Mouse (Mus musculus): ENCODE results near the gene Zfp385b.

Gene Zfp385b

GRCm38 (mm10) chr2:77790295-77790694 lies 29.1 kb downstream of the Zfp385b start:
- DNase-seq (ENCODE audit: low spot score), result no peak

GRCm38 (mm10) chr2:77781390-77781789 lies 38.0 kb downstream of the Zfp385b start:
- no peak for DNase-seq (ENCODE audit: low spot score)

GRCm38 (mm10) chr2:77777781-77778180 lies 41.7 kb downstream of the Zfp385b start:
- DNase-seq (ENCODE audit: low spot score), result no peak

GRCm38 (mm10) chr2:77777047-77777686 lies 42.3 kb downstream of the Zfp385b start:
- DNase-seq (ENCODE audit: low spot score), result no peak

- no peak for DNase-seq (ENCODE audit: low spot score)
Measured at GRCm38 (mm10) chr2:77775247-77775880, 44.1 kb downstream of the Zfp385b start.

GRCm38 (mm10) chr2:77770056-77770697 lies 49.3 kb downstream of the Zfp385b start:
- DNase-seq (ENCODE audit: low spot score), result no peak

GRCm38 (mm10) chr2:77768321-77768886 lies 51.0 kb downstream of the Zfp385b start:
- no peak for DNase-seq (ENCODE audit: low spot score)

- DNase-seq (ENCODE audit: low spot score), result no peak
Measured at GRCm38 (mm10) chr2:77761967-77762366, 57.5 kb downstream of the Zfp385b start.

GRCm38 (mm10) chr2:77758403-77759071 lies 60.9 kb downstream of the Zfp385b start:
- DNase-seq (ENCODE audit: low spot score), result no peak

- DNase-seq (ENCODE audit: low spot score), result no peak
Measured at GRCm38 (mm10) chr2:77752491-77752890, 66.9 kb downstream of the Zfp385b start.

GRCm38 (mm10) chr2:77749631-77750030 lies 69.8 kb downstream of the Zfp385b start:
- DNase-seq (ENCODE audit: low spot score), result no peak

GRCm38 (mm10) chr2:77746417-77746816 lies 73.0 kb downstream of the Zfp385b start:
- no peak for DNase-seq (ENCODE audit: low spot score)

GRCm38 (mm10) chr2:77745246-77745645 lies 74.2 kb downstream of the Zfp385b start:
- DNase-seq (ENCODE audit: low spot score), result no peak

GRCm38 (mm10) chr2:77742359-77742758 lies 77.1 kb downstream of the Zfp385b start:
- no peak for DNase-seq (ENCODE audit: low spot score)

GRCm38 (mm10) chr2:77730196-77730595 lies 89.2 kb downstream of the Zfp385b start:
- no peak for DNase-seq (ENCODE audit: low spot score)

GRCm38 (mm10) chr2:77726798-77727197 lies 92.6 kb downstream of the Zfp385b start:
- no peak for DNase-seq (ENCODE audit: low spot score)

- DNase-seq (ENCODE audit: low spot score), result no peak
Measured at GRCm38 (mm10) chr2:77720806-77721205, 98.6 kb downstream of the Zfp385b start.

GRCm38 (mm10) chr2:77716367-77716766 lies 103.1 kb downstream of the Zfp385b start:
- no peak for DNase-seq (ENCODE audit: low spot score)

GRCm38 (mm10) chr2:77713886-77714285 lies 105.6 kb downstream of the Zfp385b start:
- DNase-seq (ENCODE audit: low spot score), result no peak

- DNase-seq (ENCODE audit: low spot score), result no peak
Measured at GRCm38 (mm10) chr2:77711751-77712150, 107.7 kb downstream of the Zfp385b start.

GRCm38 (mm10) chr2:77709206-77709794 lies 110.1 kb downstream of the Zfp385b start:
- DNase-seq (ENCODE audit: low spot score), result no peak

GRCm38 (mm10) chr2:77707138-77707537 lies 112.3 kb downstream of the Zfp385b start:
- no peak for DNase-seq (ENCODE audit: low spot score)

Data from urinary bladder, postnatal 10 days (tissue).